Mouse (Mus musculus): ENCODE measurements around the gene Dennd2c.

- TF ChIP-seq EP300 (optimal IDR thresholded peaks at IDR 0.05), result no peak
- no peak for TF ChIP-seq CTCF (IDR thresholded peaks at IDR 0.05; ENCODE audit: low read depth)
These were observed 89.8 kb downstream of the Dennd2c start for GRCm38 (mm10) chr3:103192161-103192560.

All from stomach, postnatal 0 days (tissue).